Mouse (Mus musculus) adrenal gland (tissue): ENCODE results near the gene Jag2.

Experiments used
- intact Hi-C: fragments of 180-260 bp; cut with DNase I; formaldehyde crosslinking; loops from one replicate; pipeline ENCODE4 v1.15.1; 2025
- microRNA-seq, 2 experiments: library from miRNA; unstranded; fragments of <30 nt; microRNA quantifications; one replicate each; pipeline ENCODE4; 2019

Gene Jag2

DNA sequence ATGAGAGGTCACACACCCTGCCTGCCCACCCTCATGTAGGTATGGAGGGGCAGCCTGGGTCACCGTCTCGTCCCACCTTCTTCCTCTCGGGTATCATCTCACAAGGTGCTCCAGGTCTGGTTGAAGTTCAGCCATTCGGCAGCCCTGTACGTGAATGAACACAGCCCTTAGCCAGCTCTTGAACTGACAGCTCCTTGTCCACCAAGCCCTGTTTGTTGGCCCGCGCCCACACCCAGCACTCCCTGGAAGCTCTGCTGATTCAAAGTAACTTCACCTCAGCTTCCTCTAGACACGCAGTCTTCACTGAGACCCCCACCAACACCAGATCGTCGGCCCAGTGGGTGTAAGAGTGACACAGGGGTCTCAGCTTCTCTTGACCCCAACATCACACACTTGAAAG, 56.6 kb downstream of the Jag2 start:
- intact Hi-C loops = no loop called here

GRCm38 (mm10) chr12:112871272-112871671, 58.3 kb downstream of the Jag2 start:
- intact Hi-C loops = no loop called here

GRCm38 (mm10) chr12:112870775-112871174, 58.8 kb downstream of the Jag2 start:
- intact Hi-C loops = no loop called here

GRCm38 (mm10) chr12:112869783-112870204, 59.8 kb downstream of the Jag2 start:
- intact Hi-C loops = no loop called here

- intact Hi-C loops = no loop called here
Observed at GRCm38 (mm10) chr12:112868178-112869087, 61.1 kb downstream of the Jag2 start, which contains the start of gene Gpr132. TSS of gene Gpr132 (minus strand) at chr12:112868228.

- intact Hi-C loops = no loop called here
Observed at GRCm38 (mm10) chr12:112867106-112867674, 62.4 kb downstream of the Jag2 start.

- intact Hi-C loops = no loop called here
Observed at GRCm38 (mm10) chr12:112866467-112867080, 63.0 kb downstream of the Jag2 start.

DNA sequence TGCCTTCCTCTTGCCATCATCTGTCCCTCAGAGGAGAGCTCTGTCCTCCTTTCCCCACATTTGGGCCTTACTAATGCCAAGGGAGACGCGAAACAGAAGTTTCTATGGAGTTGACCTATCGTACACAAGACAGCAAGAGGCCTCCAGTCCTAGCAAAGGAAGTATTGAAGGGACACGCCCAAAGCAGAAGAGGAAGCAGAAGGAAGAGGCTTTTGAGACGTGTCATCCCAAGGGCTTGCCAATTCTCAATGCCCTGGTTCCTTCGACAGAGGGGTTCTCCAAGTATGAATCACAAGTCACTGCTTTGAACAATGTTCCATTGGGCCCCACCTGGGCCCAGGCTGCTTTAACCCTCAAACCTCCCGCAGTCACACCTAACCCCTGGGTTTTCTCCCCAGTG, 64.8 kb downstream of the Jag2 start:
- intact Hi-C loops = no loop called here

DNA sequence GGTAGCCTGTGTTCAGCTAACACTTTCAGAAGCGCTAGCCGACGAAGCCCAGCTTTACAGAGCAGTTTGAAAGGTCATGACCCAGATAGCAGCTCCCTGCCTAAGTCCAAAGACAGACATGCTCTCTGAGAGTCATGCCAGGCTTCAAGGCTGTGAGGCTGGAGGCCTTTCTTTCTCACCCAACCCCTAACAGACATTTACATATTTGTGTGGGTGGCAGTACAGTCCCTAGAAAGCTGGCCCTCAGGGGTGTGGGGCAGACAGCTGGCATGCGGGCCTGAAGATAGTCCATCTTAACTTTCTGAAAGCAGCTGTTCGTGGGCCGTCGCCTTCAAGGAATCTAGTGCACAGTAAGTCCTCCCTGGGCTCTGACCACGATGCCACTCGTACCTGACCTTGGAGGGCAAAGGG, 67.7 kb downstream of the Jag2 start:
- intact Hi-C loops = no loop called here

DNA sequence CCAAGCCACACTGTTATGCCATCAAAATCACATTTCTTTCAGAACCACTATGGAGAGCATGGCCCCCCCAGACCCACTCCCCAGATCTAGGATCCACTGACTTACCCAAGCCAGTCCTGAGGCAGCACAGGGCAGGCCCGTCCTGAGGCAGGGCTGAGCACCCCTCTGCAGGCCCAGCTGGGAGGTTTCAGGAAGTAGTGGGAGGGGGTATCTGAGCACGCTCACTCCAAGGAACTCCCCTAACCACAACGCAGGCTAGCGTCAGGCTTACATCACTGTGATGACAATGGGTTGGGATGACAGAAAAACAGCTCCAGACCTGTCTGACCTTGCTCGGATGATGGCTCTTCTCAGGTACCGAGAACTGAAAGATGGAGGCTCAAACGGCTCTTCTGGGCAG, 68.8 kb downstream of the Jag2 start:
- intact Hi-C loops = no loop called here

DNA sequence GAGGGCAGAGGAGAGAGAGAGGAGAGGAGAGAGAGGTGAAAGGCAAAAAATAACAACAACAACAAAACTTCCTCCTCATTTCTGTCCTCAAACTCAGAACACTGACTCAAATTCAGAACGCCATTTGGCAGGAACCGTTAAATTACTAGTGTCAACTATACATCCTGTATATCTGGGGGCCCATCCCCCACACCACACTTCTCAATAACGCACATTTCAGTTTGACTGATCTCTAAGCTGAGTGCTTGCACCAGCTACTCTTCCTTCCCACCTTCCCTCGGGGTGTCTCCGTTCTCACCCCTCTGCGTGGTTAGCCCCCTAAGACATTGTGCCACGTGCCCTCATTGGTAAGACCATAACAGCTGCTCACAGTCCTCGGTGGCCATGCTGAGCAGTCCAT, 69.6 kb downstream of the Jag2 start:
- intact Hi-C loops = no loop called here

DNA sequence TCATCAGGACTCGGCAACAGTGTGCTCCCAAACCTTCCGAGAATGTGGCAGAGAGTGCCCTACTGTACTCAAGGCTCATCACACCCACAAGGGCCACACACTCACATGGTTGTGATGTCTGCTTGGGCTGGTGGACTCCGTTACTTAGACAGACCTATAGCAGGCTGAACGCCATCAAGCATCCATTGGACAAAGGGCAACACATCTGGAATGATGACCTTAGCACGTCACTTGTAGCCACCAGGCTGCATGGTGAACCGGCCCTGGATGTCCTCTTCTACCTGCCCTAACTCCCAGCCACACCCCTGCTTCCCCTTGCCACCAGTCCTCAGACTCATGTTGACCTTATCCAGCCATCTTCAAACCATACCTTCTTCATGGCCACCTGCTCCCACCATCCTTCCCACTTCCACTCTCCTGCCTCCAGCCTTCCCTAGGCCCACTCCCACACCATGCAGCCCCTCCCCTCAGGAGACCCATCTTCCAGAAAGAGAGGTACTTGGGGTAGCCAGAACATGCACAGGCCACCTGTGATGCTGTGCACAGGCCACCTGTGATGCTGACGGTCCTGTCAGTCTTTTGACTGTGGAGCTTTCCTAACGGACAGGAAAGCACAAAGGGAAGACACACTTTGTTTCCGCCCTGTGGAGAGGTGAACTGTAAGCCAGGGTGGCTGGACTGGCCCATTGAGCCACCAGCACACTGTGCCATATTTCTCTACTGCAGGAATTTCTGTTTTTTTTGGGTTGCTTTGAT, 70.8 kb downstream of the Jag2 start:
- intact Hi-C loops = no loop called here

Small RNA genes lying within 50 kb of the gene (microRNA-seq; reads per million reads assigned to microRNA genes)
- gene Mir6941 = 0 to 0.11 reads per million in 2 experiments
